Mouse (Mus musculus): ENCODE measurements around the gene Idh1.

- TF ChIP-seq CTCF (IDR thresholded peaks at IDR 0.05; ENCODE audit: low read depth, low read length) (peak; percentile 85), POLR2A (IDR thresholded peaks at IDR 0.05; ENCODE audit: extremely low read depth, insufficient read depth, low read length) (0 out of 2 replicates have a peak, but pooled peaks have one; percentile 24)
These were observed 8.0 kb downstream of the Idh1 start for GRCm38 (mm10) chr1:65178126-65178901.

Data from liver, adult 2 months (tissue).